Mouse (Mus musculus) layer of hippocampus, adult 6 months (tissue): ENCODE results near the gene Klhl10. TPM values are rescaled to one million over a fixed set of nuclear protein-coding genes. Genes with fewer than 3 reads are reported as not detected.

ENCODE experiments used
- long read RNA-seq, 2 experiments: library from polyadenylated mRNA; unstranded; transcript quantifications; one replicate each; pipeline ENCODE4 v2.0.0; 2019 to 2020
- microRNA-seq: library from miRNA; unstranded; fragments of <30 nt; microRNA quantifications from one replicate; pipeline ENCODE4 v1.2.0, GENCODE M21; 2020
- polyA plus RNA-seq: library from polyadenylated mRNA; unstranded; fragments of <200 nt; fragmentation: Nextera tagmentation; gene quantifications from 2 replicates; pipeline ENCODE4 v1.2.3, GENCODE M21; 2021

The Klhl10 gene
- 0.31 and 0.34 TPM in 2 replicates for polyA plus RNA-seq
- long read RNA-seq, experiment 1, result 0 reads
- long read RNA-seq, experiment 2, partial matches to known transcripts, result 0 of 2 reads
- long read RNA-seq, experiment 2, other reads (novel, unspliced or antisense), result 2 of 2 reads

DNA sequence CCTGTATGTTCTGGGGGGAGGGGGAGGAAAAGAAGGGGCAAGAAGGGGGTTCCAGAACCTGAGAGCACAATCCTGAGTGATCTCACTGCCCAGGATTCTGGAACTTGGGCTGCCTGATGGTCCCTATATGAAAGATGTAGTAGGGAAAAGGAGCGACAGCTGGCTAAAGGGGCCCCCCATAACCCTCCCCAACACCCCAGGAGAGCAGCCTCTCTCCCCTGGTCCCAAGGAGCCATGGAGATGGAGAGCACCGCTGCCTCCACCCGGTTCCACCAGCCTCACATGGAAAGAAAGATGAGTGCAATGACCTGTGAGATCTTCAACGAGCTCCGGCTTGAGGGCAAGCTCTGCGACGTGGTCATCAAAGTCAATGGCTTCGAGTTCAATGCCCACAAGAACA, at the start of gene Klhl10, which contains the start of gene Nt5c3b:
Gene Klhl10, plus strand, starts transcription at position 121 of the 400 bp plus-strand sequence.
Gene Nt5c3b, minus strand, starts transcription at position 12 of the 400 bp plus-strand sequence.

DNA sequence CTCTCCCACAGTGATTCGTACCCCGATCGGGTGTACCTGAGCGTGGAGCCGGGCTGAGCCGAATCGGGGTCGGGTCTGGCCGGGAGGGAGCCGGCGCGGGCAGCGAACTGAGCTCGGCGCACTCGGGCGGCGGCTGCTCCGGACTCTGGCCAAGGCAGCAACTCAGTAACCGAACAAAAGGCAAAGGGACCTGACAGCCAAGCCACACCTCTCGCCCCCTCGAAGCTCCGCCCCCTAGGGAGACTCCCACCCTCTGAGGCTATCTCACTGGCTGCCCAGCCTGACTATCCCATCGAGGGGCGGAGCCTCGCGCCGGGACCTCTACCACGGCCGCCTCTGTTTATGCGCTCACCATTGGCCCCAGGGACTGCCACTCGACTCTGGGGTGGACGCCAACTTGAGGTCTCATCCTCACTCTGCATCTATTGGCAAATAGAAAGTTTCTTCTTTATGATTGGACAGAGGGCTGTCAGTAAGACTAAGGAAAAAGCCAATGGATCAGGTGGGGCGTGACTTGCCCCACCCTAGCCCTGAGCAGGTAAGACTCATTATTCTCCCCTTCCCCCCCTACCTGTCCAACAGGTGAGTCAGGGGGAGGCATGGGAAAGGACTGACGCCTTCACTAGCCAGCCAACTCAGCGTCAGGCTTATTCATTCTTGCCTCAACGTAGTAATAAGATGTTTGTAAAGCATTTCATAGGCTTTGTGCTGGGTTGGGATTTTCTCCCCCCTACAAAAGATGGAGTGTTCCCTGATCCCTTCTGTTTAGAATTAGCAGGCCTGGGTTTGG, 43.9 kb upstream of the Klhl10 start, which contains the start of gene Jup:
Gene Jup, minus strand, starts transcription at position 164 of the 790 bp plus-strand sequence.

DNA sequence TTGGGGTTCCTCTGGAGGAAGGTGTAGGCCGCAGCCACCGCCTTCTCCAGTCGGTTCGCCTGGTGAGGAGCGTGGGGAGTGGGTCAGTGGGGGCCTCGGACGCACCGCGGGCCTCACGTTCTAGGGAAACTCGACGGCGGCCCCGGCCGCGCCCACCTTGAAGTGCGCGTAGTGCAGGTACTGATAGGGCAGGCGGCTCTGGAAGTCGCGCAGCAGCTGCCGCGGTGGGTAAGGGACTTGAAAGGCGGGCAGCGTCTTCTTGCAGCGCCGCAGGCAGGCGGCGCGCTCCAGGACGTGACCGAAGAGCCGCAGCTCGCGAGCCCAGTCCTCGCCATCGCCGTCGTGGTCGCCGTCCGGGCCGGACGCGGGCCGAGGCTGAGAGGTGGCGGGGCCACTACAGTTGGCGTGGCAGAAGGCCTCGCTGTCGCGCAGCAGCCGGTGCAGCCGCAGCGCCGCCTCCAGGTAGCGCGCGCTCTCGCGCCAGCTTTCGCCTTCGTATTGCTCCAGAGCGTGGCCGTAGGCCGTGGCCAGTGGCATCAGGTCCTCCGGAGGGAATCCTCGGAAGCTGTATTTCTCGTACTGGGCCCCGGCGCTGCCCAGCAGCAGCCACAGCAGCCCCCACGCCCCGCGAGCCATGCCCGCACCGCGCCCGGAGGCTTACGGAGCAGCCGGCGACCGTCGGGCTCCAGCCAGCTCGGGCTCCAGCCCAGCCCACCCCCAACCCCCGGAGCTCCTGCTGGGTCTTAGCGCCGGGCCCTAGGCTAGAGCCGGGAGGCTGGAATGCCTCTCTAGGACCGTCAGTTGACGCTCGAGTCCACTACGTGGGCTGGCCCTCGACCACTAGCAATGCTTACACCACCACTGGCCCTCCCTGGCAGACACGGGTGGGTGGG, 27.4 kb upstream of the Klhl10 start, which contains the start of gene P3h4:
Gene P3h4, minus strand, starts transcription at position 816 of the 893 bp plus-strand sequence.

DNA sequence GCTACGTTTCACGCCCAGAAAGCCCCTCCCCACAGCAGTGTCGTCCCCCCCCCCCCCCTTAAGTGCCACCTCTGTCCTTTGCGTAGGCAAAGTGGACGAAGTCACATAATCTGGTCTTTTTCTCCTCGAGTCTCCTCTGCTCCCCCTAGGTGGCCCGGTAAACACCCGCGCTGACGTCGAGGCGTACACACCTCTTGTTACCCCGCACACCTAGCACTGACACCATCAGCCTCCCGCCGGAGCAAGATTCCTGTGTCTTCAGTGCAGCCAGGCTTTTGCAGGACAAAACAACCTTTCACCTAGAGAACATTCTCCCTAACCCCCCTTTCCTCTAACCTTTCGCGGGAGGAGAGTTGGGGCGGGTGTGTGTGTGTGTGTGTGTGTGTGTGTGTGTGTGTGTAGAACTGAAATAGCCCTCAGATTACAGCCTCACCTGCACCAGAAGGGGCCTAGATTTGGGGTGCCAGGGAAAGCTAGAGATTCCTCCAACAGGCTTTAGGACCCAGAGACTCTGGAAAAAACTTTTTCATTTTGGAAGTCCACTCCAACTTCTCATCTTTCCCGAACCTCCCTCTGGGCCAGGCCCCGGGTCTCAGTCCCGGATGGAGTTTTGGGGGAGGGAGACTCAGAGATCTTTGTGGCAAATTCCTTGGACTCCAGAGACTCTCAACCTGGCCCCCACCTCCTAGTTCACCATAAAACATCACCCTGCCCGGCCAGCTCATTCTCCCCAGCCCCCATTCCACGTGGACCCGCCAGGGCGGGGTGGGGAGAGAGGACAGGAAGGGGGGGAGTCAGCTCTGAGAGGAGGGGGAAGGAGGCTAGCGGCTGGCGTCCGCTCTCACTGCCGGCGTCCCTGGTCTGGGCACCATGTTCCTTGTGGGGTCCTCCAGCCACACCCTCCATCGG, 26.5 kb upstream of the Klhl10 start, which contains the start of gene Fkbp10:
Gene Fkbp10, plus strand, starts transcription at position 784 of the 909 bp plus-strand sequence.

DNA sequence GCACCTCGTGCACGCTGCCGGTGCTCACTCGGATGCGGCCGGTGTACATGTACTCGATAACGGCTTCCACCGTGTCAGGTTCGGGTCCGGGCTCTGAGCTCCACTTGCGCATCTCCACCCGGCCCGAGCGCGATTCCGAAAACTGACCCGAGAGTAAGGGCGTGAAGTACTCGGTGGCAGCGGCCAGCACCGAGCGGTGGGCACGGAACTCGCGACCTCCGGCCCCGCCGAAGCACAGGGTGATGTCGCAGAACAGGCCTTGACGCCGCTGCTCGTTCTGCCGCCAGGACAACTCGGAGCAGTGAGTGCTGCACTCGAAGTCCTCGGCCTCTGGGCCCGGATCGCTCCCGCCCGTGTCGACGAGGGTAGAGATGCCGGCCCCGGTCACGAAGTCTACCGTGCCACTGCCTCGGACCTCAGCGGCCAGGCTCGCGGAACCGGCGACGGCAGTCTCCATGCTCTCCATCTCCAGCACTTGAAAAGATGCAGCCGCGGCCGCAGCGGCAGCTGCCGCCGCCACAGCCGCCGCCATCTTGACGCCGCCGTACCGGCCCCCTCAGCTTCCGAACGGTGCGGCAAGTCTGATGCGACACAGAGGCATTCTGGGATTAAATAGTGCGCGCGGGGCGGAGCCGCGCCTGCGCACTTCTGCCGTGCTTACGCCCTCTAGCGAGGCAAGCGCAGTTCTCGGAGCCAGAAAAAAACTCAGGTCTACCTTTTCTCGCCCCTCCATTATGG, 30.6 kb downstream of the Klhl10 start, which contains the start of gene Klhl11:
Gene Klhl11, minus strand, starts transcription at position 545 of the 738 bp plus-strand sequence.

Small RNAs within 50 kb of the gene (microRNA-seq; reads per million reads assigned to microRNA genes)
- gene Gm27374 (not detected), gene Mir7116 (not detected)

Other genes starting within 250 kb of the Klhl10 start
- gene Krt9, start 248.7 kb upstream of the Klhl10 start, polyA plus RNA-seq, result 0.33 and 0.45 TPM in 2 replicates
- 0.13 TPM in 1 of 2 replicates, not detected in the other for gene Krt14, start 234.4 kb upstream of the Klhl10 start, polyA plus RNA-seq
- not detected in 2 replicates for gene Krt16, start 193.0 kb upstream of the Klhl10 start, polyA plus RNA-seq
- gene Krt17, start 180.9 kb upstream of the Klhl10 start, polyA plus RNA-seq, result 0.15 and 0.26 TPM in 2 replicates
- gene Krt42, start 172.0 kb upstream of the Klhl10 start, polyA plus RNA-seq, result 0.13 TPM in 1 of 2 replicates, not detected in the other
- 517 and 668 TPM in 2 replicates for gene Eif1, start 122.0 kb upstream of the Klhl10 start, polyA plus RNA-seq
- gene Gast, start 107.5 kb upstream of the Klhl10 start, polyA plus RNA-seq, result 0.40 TPM in 1 of 2 replicates, not detected in the other
- 27.8 and 29.6 TPM in 2 replicates for gene Hap1, start 85.8 kb upstream of the Klhl10 start, polyA plus RNA-seq
- 35.2 and 59.0 TPM in 2 replicates for gene Jup, start 44.2 kb upstream of the Klhl10 start, polyA plus RNA-seq
- gene P3h4, start 27.1 kb upstream of the Klhl10 start, polyA plus RNA-seq, result 17.5 and 18.0 TPM in 2 replicates
- 8.8 and 10.2 TPM in 2 replicates for gene Fkbp10, start 26.2 kb upstream of the Klhl10 start, polyA plus RNA-seq
- gene Nt5c3b, start 109 bp upstream of the Klhl10 start, polyA plus RNA-seq, result 42.8 and 48.5 TPM in 2 replicates
- gene Klhl11, start 30.8 kb downstream of the Klhl10 start, polyA plus RNA-seq, result 16.7 and 17.7 TPM in 2 replicates
- gene Acly, start 86.1 kb downstream of the Klhl10 start, polyA plus RNA-seq, result 84.9 and 99.2 TPM in 2 replicates
- gene Ttc25, start 103.7 kb downstream of the Klhl10 start, polyA plus RNA-seq, result 0.93 and 1.8 TPM in 2 replicates
- gene Cnp, start 133.0 kb downstream of the Klhl10 start, polyA plus RNA-seq, result 455 and 528 TPM in 2 replicates
- gene Nkiras2, start 177.3 kb downstream of the Klhl10 start, polyA plus RNA-seq, result 15.1 and 15.8 TPM in 2 replicates
- 80.2 and 86.1 TPM in 2 replicates for gene Dnajc7, start 178.3 kb downstream of the Klhl10 start, polyA plus RNA-seq